Mouse (Mus musculus): ENCODE data around the gene Pramef20. TPM values are rescaled to one million over a fixed set of nuclear protein-coding genes. Genes with fewer than 3 reads are reported as not detected.
"Not testable (repeated sequence)": the region's sequence is repeated elsewhere in the genome, so short reads cannot be mapped to it uniquely, and the experiment has no call there.

The Pramef20 gene
- polyA plus RNA-seq, 1 experiment from 2014 or later: not detected

DNA sequence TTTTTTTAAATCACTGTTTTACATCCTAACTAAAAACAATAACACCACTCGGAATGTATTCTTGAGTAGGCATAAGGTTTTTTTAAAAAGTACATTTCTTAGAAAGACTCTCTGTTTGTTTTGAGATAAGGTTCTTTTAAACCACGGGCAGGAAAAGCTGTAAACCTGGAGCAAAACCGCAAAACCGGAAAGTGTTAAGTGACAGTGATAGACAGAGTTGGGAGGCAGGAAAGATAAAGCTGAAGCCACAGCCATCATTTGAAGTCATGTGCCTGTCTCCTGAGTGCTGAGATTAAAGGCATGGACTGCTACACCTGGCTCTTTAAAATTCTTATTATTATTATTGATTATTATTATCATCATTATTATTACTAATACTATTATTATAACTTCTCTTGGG is 25.0 kb upstream of the Pramef20 start:
- H3K36me3 ChIP-seq (ENCODE audit: insufficient read depth, low read length): no peaks in the 10 kb centered on the region
- H3K4me2 ChIP-seq (ENCODE audit: low read length): no peak overlapping the region
- no peak overlapping the region for H3K4me3 ChIP-seq (replicated peaks; ENCODE audit: low read depth, low read length)
- DNase-seq (ENCODE audit: low spot score) (no peak), ATAC-seq (replicated peaks; ENCODE audit: low FRiP score, low read depth) (no peak)
- H3K9ac ChIP-seq (ENCODE audit: low read depth, low read length): no peak overlapping the region
- H3K27me3 ChIP-seq (ENCODE audit: insufficient read depth, low read length): no peaks in the 10 kb centered on the region
- no peaks in the 10 kb centered on the region for H3K9me3 ChIP-seq (replicated peaks; ENCODE audit: low read length)
- H3K27ac ChIP-seq: no peak overlapping the region
- no peaks in the 10 kb centered on the region for H3K4me1 ChIP-seq (replicated peaks; ENCODE audit: insufficient read depth, low read length)
- no peak for TF ChIP-seq CTCF (IDR thresholded peaks at IDR 0.05; ENCODE audit: low read depth)
- 43% methylated on average over 4 of the region's 4 CpGs for WGBS

DNA sequence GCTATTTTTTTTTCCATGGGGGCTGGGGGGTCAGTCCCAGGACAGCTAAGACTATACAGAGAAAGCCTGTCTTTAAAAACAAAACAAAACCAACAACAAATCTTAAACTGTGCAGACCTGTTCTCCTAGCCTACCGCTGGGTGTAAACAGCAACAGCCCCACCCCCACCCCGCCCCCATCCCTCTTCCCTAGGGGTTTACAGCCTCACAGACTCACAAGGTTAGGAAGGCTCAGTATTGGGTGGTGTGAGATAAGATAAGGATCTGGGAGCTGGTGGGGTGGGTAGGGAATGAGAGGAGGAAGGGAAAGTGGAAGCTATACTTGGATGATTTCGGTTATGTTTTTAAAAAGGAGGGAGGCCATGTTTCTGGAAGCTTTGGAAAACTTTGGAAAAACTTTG is 18.6 kb upstream of the Pramef20 start:
- no peak overlapping the region for H3K4me3 ChIP-seq (replicated peaks; ENCODE audit: low read depth, low read length)
- ATAC-seq (replicated peaks; ENCODE audit: low FRiP score, low read depth) (no peak), DNase-seq (ENCODE audit: low spot score) (no peak)
- no peak overlapping the region for H3K27ac ChIP-seq
- no peaks in the 10 kb centered on the region for H3K9me3 ChIP-seq (replicated peaks; ENCODE audit: low read length)
- no peaks in the 10 kb centered on the region for H3K27me3 ChIP-seq (ENCODE audit: insufficient read depth, low read length)
- 32% methylated on average over 3 of the region's 3 CpGs for WGBS
- TF ChIP-seq CTCF (IDR thresholded peaks at IDR 0.05; ENCODE audit: low read depth): no peak
- H3K9ac ChIP-seq (ENCODE audit: low read depth, low read length): no peak overlapping the region
- H3K36me3 ChIP-seq (ENCODE audit: insufficient read depth, low read length): no peaks in the 10 kb centered on the region
- H3K4me2 ChIP-seq (ENCODE audit: low read length): no peak overlapping the region
- no peaks in the 10 kb centered on the region for H3K4me1 ChIP-seq (replicated peaks; ENCODE audit: insufficient read depth, low read length)

DNA sequence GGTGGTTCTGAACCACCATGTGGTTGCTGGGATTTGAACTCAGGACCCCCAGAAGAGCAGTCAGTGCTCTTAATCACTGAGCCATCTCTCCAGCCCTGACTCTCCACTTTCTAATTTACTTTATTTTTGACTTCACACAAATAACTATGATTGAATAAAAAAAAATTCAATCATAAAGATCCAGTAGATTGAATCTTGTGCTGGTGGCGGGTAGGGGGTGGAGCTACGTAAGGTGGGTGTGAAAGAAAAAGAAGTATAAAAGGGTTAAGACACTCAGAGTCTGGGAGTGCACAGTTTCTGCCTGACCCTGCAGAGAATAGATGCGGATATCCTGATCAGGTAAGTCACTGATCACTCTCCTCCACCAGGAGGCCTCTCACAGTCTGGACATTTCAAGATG is 20.1 kb downstream of the Pramef20 start, which contains the start of gene Gm13119:
TSS of gene Gm13119 (plus strand) at position 301 of the 400 bp plus-strand sequence.
- WGBS: 80% methylated on average over 3 of the region's 3 CpGs
- H3K27me3 ChIP-seq (ENCODE audit: insufficient read depth, low read length); H3K9me3 ChIP-seq (replicated peaks; ENCODE audit: low read length); H3K9ac ChIP-seq (ENCODE audit: low read depth, low read length); DNase-seq (ENCODE audit: low spot score); ATAC-seq (replicated peaks; ENCODE audit: low FRiP score, low read depth); H3K4me3 ChIP-seq (replicated peaks; ENCODE audit: low read depth, low read length); H3K4me2 ChIP-seq (ENCODE audit: low read length); H3K4me1 ChIP-seq (replicated peaks; ENCODE audit: insufficient read depth, low read length); H3K36me3 ChIP-seq (ENCODE audit: insufficient read depth, low read length); H3K27ac ChIP-seq: not testable (repeated sequence)

DNA sequence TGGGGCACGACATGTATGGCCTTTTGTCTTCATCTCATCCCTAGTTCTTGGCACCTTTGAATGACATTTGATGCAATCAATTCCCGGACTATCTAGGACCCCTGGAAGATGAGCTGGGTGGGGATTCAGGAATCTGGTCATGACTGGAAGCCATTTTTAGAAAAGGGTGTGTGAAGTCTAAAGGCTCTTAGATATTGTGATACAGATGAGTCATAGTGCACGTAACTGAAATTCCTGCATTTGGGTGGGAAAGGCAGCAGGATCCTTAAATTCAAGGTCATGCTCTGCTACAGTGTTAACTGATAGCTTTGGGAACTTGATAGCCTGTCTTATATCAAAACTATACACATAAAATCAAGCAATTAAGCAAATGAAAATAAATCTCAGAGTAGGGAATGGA is 41.9 kb downstream of the Pramef20 start:
- not testable (repeated sequence) for H3K4me3 ChIP-seq (replicated peaks; ENCODE audit: low read depth, low read length); ATAC-seq (replicated peaks; ENCODE audit: low FRiP score, low read depth); H3K36me3 ChIP-seq (ENCODE audit: insufficient read depth, low read length); H3K4me1 ChIP-seq (replicated peaks; ENCODE audit: insufficient read depth, low read length); H3K9me3 ChIP-seq (replicated peaks; ENCODE audit: low read length); H3K9ac ChIP-seq (ENCODE audit: low read depth, low read length); H3K4me2 ChIP-seq (ENCODE audit: low read length); H3K27ac ChIP-seq; DNase-seq (ENCODE audit: low spot score); H3K27me3 ChIP-seq (ENCODE audit: insufficient read depth, low read length)
- WGBS: 92% methylated on average over 2 of the region's 3 CpGs

DNA sequence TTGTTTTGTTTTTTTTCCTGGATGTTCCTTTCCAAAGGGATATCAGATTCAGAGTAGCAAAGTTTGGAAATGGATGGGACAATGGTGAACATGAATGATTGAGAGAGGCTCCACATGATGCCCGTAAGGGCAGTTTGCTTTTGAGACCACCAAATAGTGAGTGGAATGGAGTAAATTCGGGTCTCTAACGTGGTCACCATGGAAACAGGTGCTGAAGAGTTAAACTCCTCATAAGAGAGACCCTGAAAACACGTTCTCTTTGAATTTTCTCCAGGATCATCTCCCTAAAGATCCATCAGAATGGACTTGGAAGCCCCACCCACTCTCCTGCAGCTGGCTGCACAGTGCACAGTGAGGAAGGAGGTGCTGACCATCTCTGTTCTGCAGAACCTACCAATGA is 47.8 kb downstream of the Pramef20 start, which contains the start of gene Gm13128:
TSS of gene Gm13128 (plus strand) at position 301 of the 400 bp plus-strand sequence.
- not testable (repeated sequence) for DNase-seq (ENCODE audit: low spot score); H3K9ac ChIP-seq (ENCODE audit: low read depth, low read length); H3K4me3 ChIP-seq (replicated peaks; ENCODE audit: low read depth, low read length); H3K4me1 ChIP-seq (replicated peaks; ENCODE audit: insufficient read depth, low read length); H3K4me2 ChIP-seq (ENCODE audit: low read length); H3K27ac ChIP-seq; H3K36me3 ChIP-seq (ENCODE audit: insufficient read depth, low read length); ATAC-seq (replicated peaks; ENCODE audit: low FRiP score, low read depth); H3K9me3 ChIP-seq (replicated peaks; ENCODE audit: low read length); H3K27me3 ChIP-seq (ENCODE audit: insufficient read depth, low read length)
- WGBS: 63% methylated on average over 4 of the region's 4 CpGs

Other genes starting within 250 kb of the Pramef20 start
- not detected in 2 replicates for gene Oog3, start 215.3 kb downstream of the Pramef20 start, polyA plus RNA-seq (2015; fragmentation: Nextera tagmentation; extraction: Ambion mirVana)
- gene Oog2, start 187.2 kb downstream of the Pramef20 start, polyA plus RNA-seq (2015; fragmentation: Nextera tagmentation; extraction: Ambion mirVana): not detected in 2 replicates
- gene C87977, start 164.6 kb downstream of the Pramef20 start, polyA plus RNA-seq (2015; fragmentation: Nextera tagmentation; extraction: Ambion mirVana): not detected in 2 replicates
- gene Pramel5, start 97.4 kb downstream of the Pramef20 start, polyA plus RNA-seq (2015; fragmentation: Nextera tagmentation; extraction: Ambion mirVana): not detected in 2 replicates
- gene Gm13128, start 47.7 kb downstream of the Pramef20 start, polyA plus RNA-seq (2015; fragmentation: Nextera tagmentation; extraction: Ambion mirVana): not detected in 2 replicates
- gene Gm13119, start 20.0 kb downstream of the Pramef20 start, polyA plus RNA-seq (2015; fragmentation: Nextera tagmentation; extraction: Ambion mirVana): not detected in 2 replicates
- gene Pramef12, start 30.5 kb upstream of the Pramef20 start, polyA plus RNA-seq (2015; fragmentation: Nextera tagmentation; extraction: Ambion mirVana): 0.37 and 0.39 TPM in 2 replicates
- not detected in 2 replicates for gene 1700012P22Rik, start 60.8 kb upstream of the Pramef20 start, polyA plus RNA-seq (2015; fragmentation: Nextera tagmentation; extraction: Ambion mirVana)
- not detected in 2 replicates for gene Gm9944, start 75.4 kb upstream of the Pramef20 start, polyA plus RNA-seq (2015; fragmentation: Nextera tagmentation; extraction: Ambion mirVana)
- not detected in 2 replicates for gene Aadacl3, start 85.8 kb upstream of the Pramef20 start, polyA plus RNA-seq (2015; fragmentation: Nextera tagmentation; extraction: Ambion mirVana)
- not detected in 2 replicates for gene 9430007A20Rik, start 141.9 kb upstream of the Pramef20 start, polyA plus RNA-seq (2015; fragmentation: Nextera tagmentation; extraction: Ambion mirVana)
- not detected in 2 replicates for gene Gm13124, start 187.2 kb upstream of the Pramef20 start, polyA plus RNA-seq (2015; fragmentation: Nextera tagmentation; extraction: Ambion mirVana)
- not detected in 2 replicates for gene Aadacl4, start 235.8 kb upstream of the Pramef20 start, polyA plus RNA-seq (2015; fragmentation: Nextera tagmentation; extraction: Ambion mirVana)